Mouse (Mus musculus) CD4-positive naive resting alpha-beta T cell, adult 76 days (primary cell): Measurements from ENCODE around the gene Zfp994. TPM values are rescaled to one million over a fixed set of nuclear protein-coding genes. Genes with fewer than 3 reads are reported as not detected.

Experiments used
- total RNA-seq: library from RNA; stranded (reverse); gene quantifications from one replicate; pipeline ENCODE4 v1.2.4, GENCODE M21; 2023

The Zfp994 gene
- total RNA-seq = 5.2 TPM

DNA sequence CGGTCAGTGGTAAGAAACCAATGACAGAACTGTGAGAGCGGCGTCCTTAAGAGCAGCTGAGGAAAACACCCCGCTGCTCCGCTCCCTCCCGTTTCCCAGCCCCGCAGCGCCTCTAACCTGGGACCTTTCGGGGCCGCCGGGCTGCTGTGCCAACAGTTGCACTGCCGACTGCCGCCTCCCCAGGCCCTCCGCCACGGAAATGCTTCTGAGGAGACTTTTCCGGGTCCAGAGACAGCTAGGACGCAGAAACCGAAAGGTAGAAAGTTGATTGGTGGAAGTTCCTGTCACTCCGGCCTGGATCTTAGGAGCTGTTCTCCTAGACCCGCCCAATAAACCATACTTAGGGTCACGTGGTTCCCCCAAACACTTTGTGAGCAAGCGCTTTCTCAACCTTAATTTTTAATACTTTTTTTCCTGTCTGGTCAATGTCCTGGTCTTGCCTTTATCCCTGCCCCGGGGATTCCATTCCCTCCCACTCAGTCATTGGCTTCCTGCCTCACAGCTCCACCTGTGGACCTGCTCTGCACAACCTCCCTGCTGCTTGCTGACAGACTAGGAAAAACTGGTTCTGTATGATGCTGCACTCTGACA lies at the start of gene Zfp994:
Zfp994 (minus strand) TSS at position 195 of the 591 bp plus-strand sequence.

DNA sequence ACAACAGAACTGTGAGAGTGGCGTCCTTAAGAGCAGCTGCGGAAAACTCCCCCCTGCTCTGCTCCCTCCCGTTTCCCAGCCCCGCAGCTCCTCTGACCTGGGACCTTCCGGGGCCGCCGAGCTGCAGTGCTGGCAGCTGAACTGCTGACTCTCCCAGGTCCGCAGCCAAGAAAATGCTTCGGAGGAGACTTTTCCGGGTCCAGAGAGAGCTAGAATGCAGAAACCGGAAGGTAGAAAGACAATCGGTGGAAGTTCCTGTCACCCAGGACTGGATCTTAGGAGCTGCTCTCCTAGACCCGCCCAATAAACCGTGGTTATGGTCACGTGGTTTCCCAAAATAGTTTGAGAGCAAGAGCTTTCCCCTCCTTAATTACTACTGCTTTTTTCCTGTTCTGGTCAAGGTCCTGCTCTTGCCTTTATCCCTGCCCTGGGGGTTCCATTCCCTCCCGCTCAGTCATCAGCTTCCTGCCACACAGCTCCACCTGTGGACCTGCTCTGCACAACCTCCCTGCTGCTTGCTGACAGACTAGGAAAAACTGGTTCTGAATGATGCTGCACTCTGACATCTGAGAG lies 59.6 kb downstream of the Zfp994 start, which contains the start of gene Zfp947:
Zfp947 (minus strand) TSS at position 469 of the 573 bp plus-strand sequence.

Other genes with a start within 250 kb of the Zfp994 start
- 0.59 TPM for gene Zfp947, start 59.4 kb downstream of the Zfp994 start, total RNA-seq
- gene CT030661.1, start 89.2 kb upstream of the Zfp994 start, total RNA-seq = 10.9 TPM
- gene Zfp944, start 135.8 kb upstream of the Zfp994 start, total RNA-seq = 9.0 TPM
- gene Zfp758, start 135.8 kb upstream of the Zfp994 start, total RNA-seq = 15.2 TPM
- 4.4 TPM for gene Zfp946, start 198.6 kb upstream of the Zfp994 start, total RNA-seq